Mouse (Mus musculus): ENCODE results near the gene Abhd15.

GRCm38 (mm10) chr11:77514832-77515636, at the start of gene Abhd15:
- TF ChIP-seq CTCF (IDR thresholded peaks at IDR 0.05) (peak; percentile 22; the same call in 1 of the 2 replicates), EP300 (IDR thresholded peaks at IDR 0.05) (no peak)
